Mouse (Mus musculus): ENCODE data around the gene Ubl5. TPM values are rescaled to one million over a fixed set of nuclear protein-coding genes. Genes with fewer than 3 reads are reported as not detected.

Ubl5 gene
- polyA plus RNA-seq, 1 experiment from 2014 or later, result 370 TPM

DNA sequence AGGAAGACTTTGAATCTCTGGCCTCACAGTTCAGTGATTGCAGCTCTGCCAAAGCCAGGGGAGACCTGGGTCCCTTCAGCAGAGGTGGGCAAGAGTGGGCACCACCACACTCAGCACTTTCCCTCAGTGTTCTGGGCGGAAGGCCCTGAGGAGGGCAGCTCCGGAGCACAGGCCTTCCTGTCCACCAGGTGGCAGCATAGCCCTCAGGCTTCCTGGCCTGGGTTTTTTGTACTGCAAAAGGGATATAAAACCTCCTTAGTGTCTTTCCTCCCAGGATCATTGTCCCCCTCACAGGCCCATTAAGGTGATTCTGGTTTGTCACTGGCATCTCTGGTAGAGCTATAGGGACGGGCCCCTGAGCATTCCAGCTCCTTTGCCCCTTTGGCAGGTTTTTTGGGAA, 19.6 kb downstream of the Ubl5 start:
- 52% methylated on average over 3 of the region's 3 CpGs for WGBS
- H3K4me3 ChIP-seq, result no peak overlapping the region
- peaks cover 71% of the 10 kb centered on the region for H3K36me3 ChIP-seq
- no peak overlapping the region for H3K9ac ChIP-seq
- no peak for ATAC-seq (ENCODE audit: insufficient number of reproducible peaks, low FRiP score, low TSS enrichment, low read depth)
- H3K27me3 ChIP-seq, result no peaks in the 10 kb centered on the region
- peaks cover 21% of the 10 kb centered on the region for H3K4me1 ChIP-seq
- no peaks in the 10 kb centered on the region for H3K9me3 ChIP-seq
- H3K27ac ChIP-seq, result no peak overlapping the region
- H3K4me2 ChIP-seq, result no peak overlapping the region

GRCm38 (mm10) chr9:20662874-20663273, 20.2 kb downstream of the Ubl5 start:
- ATAC-seq (ENCODE audit: insufficient number of reproducible peaks, low FRiP score, low TSS enrichment, low read depth), result no peak
- no peak overlapping the region for H3K4me2 ChIP-seq
- no peaks in the 10 kb centered on the region for H3K9me3 ChIP-seq
- no peak overlapping the region for H3K27ac ChIP-seq
- peaks cover 66% of the 10 kb centered on the region for H3K36me3 ChIP-seq
- H3K4me1 ChIP-seq, result peaks cover 21% of the 10 kb centered on the region
- WGBS, result 93% methylated on average over 8 of the region's 8 CpGs
- no peak overlapping the region for H3K9ac ChIP-seq
- H3K27me3 ChIP-seq, result no peaks in the 10 kb centered on the region
- H3K4me3 ChIP-seq, result no peak overlapping the region

GRCm38 (mm10) chr9:20663956-20664355, 21.3 kb downstream of the Ubl5 start:
- peaks cover 56% of the 10 kb centered on the region for H3K36me3 ChIP-seq

DNA sequence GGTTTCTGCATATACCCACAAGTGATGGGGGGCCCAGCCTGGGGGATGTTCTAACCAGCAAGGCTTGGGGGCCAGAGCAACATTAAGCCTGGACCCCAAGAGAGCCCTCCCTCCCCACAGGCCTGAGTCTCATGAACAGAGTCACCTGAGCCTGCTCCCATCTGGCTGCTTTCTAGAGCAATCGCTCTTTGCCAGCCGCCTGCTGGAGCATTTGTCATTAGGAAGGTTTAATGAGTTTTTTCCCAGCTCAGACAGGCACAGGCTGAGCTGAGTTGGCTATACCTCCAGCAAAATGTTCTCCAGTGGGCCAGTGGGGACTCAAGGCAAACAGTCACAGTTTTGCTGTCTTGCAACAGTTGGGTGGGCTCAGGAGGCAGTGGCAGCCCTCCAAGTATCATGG, 21.7 kb downstream of the Ubl5 start:
- H3K27me3 ChIP-seq, result no peaks in the 10 kb centered on the region
- peaks cover 21% of the 10 kb centered on the region for H3K4me1 ChIP-seq
- no peak overlapping the region; the same call in 1 of the 2 replicates for H3K27ac ChIP-seq
- no peak for ATAC-seq (ENCODE audit: insufficient number of reproducible peaks, low FRiP score, low TSS enrichment, low read depth)
- H3K9ac ChIP-seq, result no peak overlapping the region
- no peaks in the 10 kb centered on the region for H3K9me3 ChIP-seq
- H3K36me3 ChIP-seq, result peaks cover 52% of the 10 kb centered on the region
- no peak overlapping the region for H3K4me3 ChIP-seq
- 63% methylated on average over 2 of the region's 2 CpGs for WGBS
- H3K4me2 ChIP-seq, result no peak overlapping the region

More at GRCm38 (mm10) chr9:20663956-20664355, 21.3 kb downstream of the Ubl5 start:
- Histone ChIP-seq H3K4me3 (no peak overlapping the region), H3K4me2 (no peak overlapping the region), H3K27ac (no peak overlapping the region; the same call in 1 of the 2 replicates), H3K9me3 (no peaks in the 10 kb centered on the region), H3K4me1 (peaks cover 21% of the 10 kb centered on the region), H3K27me3 (no peaks in the 10 kb centered on the region), H3K9ac (no peak overlapping the region)
- no peak for ATAC-seq (ENCODE audit: insufficient number of reproducible peaks, low FRiP score, low TSS enrichment, low read depth)
- 82% methylated on average over 2 of the region's 2 CpGs for WGBS

DNA sequence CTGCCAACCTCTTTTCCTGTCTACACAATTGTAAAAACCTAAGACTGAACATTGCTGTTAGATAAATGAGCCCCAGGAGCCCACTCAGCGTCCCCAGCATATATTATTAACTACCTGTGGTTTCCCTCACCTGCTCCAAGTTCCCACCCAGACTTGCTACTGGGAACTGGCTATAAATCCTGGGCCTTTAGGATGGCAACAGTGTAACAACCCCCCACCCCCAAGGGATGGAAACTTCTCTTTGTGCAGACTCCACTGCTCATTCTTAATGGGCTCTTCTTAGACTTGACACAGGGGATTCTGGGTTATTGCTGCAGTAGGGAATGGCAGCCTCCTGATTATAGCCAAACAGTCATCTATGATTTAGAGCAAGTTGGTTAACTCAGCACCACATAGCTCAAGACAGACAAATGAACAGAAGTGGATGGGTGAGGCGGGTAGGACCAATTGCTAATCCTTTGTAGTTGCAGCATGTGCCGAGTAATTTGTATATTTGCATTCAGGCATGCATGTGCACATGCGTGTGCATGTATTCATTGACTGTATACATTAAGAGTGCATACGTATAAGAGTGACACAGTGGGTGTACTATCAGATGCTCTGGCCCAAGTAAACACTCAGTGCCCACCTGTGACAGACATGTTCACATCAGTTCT, 22.4 kb downstream of the Ubl5 start:
- no peaks in the 10 kb centered on the region for H3K9me3 ChIP-seq
- peaks cover 21% of the 10 kb centered on the region for H3K4me1 ChIP-seq
- peaks cover 45% of the 10 kb centered on the region for H3K36me3 ChIP-seq
- WGBS, result 77% methylated on average over 5 of the region's 5 CpGs
- no peak overlapping the region for H3K27ac ChIP-seq
- no peak overlapping the region for H3K9ac ChIP-seq
- no peaks in the 10 kb centered on the region for H3K27me3 ChIP-seq
- H3K4me2 ChIP-seq, result no peak overlapping the region
- no peak overlapping the region for H3K4me3 ChIP-seq
- ATAC-seq (ENCODE audit: insufficient number of reproducible peaks, low FRiP score, low TSS enrichment, low read depth), result no peak

DNA sequence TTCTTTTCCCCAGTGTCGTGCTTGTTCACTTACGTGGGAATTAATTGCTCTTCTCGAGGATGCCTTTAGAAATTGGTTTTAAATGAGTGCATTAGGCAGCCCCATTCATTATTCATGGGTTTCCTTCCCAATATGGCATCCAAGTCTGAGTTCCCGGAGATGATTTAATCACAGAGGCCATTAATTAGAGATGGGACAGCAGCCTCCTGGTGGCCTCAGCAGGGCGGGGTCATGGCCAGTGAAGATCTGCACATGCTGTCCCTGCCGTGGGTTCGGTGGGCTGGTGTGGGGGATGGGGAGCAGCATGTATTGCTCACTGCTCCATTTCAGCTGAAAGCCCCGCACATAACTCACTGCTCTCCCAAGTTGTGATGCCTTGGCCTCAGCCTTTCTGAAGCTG, 23.2 kb downstream of the Ubl5 start:
- Histone ChIP-seq H3K27ac (no peak overlapping the region), H3K36me3 (peaks cover 37% of the 10 kb centered on the region), H3K4me2 (no peak overlapping the region), H3K4me1 (peaks cover 21% of the 10 kb centered on the region), H3K27me3 (no peaks in the 10 kb centered on the region), H3K4me3 (no peak overlapping the region), H3K9ac (no peak overlapping the region), H3K9me3 (no peaks in the 10 kb centered on the region)
- 32% methylated on average over 8 of the region's 8 CpGs for WGBS
- ATAC-seq (ENCODE audit: insufficient number of reproducible peaks, low FRiP score, low TSS enrichment, low read depth), result no peak

DNA sequence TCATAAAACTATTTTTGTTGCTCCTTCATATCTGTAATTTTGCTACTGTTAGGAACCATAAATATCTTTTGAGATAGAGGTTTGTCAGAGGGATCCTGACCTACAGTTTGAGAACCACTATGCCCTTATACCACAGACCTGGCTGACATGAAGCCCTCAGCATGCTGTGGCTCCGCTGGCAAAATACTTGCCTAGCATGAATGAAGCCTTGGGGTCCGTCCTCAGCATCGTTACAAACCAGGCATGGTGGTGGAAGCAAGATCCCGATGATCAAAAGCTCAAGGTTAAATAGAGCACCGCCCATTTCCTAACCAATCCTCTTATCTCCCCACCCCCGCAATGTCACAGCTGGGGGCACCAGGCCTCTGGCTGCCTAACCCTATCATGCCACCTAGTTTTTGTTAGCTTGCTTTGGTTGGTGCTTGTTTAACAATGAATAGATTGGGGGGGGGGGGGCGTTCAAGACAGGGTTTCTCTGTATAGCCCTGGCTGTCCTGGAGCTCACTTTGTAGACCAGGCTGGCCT, 23.9 kb downstream of the Ubl5 start:
- ATAC-seq (ENCODE audit: insufficient number of reproducible peaks, low FRiP score, low TSS enrichment, low read depth), result no peak
- no peaks in the 10 kb centered on the region for H3K27me3 ChIP-seq
- WGBS, result 15% methylated on average over 7 of the region's 7 CpGs
- no peak overlapping the region for H3K9ac ChIP-seq
- peaks cover 31% of the 10 kb centered on the region for H3K36me3 ChIP-seq
- H3K27ac ChIP-seq, result no peak overlapping the region
- no peaks in the 10 kb centered on the region for H3K9me3 ChIP-seq
- no peak overlapping the region for H3K4me2 ChIP-seq
- peaks cover 21% of the 10 kb centered on the region for H3K4me1 ChIP-seq
- H3K4me3 ChIP-seq, result no peak overlapping the region

DNA sequence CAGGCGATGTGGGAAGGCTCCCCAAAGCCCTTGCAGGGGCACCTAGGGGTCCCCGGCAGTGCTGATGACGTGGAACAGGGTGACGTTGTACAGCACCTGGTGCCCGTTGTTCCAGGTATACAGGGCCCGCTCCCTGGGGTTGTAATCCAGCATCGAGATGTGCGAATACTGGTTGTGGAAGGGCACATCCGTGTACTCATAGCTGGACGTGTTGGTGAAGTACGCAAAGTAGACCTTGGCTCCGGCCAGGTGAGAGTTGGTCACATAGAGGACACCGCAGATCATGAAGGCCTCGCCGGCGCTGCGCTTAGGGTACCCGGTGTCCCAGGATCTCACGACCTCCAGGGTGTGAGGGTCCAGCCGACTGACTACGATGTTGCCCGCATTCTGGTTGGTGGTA, 25.4 kb downstream of the Ubl5 start:
- no peak overlapping the region for H3K4me3 ChIP-seq
- peaks cover 16% of the 10 kb centered on the region for H3K36me3 ChIP-seq
- no peaks in the 10 kb centered on the region for H3K9me3 ChIP-seq
- H3K4me1 ChIP-seq, result peaks cover 23% of the 10 kb centered on the region
- no peaks in the 10 kb centered on the region for H3K27me3 ChIP-seq
- no peak for ATAC-seq (ENCODE audit: insufficient number of reproducible peaks, low FRiP score, low TSS enrichment, low read depth)
- WGBS, result 92% methylated on average over 22 of the region's 22 CpGs
- no peak overlapping the region for H3K4me2 ChIP-seq
- no peak overlapping the region for H3K9ac ChIP-seq
- H3K27ac ChIP-seq, result no peak overlapping the region

GRCm38 (mm10) chr9:20672047-20672446, 29.4 kb downstream of the Ubl5 start:
- H3K4me2 ChIP-seq, result no peak overlapping the region
- no peak overlapping the region for H3K27ac ChIP-seq
- H3K4me1 ChIP-seq, result 0 out of 2 replicates have a peak, but pooled peaks cover 2% of the 10 kb centered on the region
- no peak for ATAC-seq (ENCODE audit: insufficient number of reproducible peaks, low FRiP score, low TSS enrichment, low read depth)
- no peaks in the 10 kb centered on the region for H3K9me3 ChIP-seq
- 80% methylated on average over 16 of the region's 16 CpGs for WGBS
- no peak overlapping the region for H3K9ac ChIP-seq
- no peaks in the 10 kb centered on the region for H3K36me3 ChIP-seq
- H3K27me3 ChIP-seq, result no peaks in the 10 kb centered on the region
- no peak overlapping the region for H3K4me3 ChIP-seq

DNA sequence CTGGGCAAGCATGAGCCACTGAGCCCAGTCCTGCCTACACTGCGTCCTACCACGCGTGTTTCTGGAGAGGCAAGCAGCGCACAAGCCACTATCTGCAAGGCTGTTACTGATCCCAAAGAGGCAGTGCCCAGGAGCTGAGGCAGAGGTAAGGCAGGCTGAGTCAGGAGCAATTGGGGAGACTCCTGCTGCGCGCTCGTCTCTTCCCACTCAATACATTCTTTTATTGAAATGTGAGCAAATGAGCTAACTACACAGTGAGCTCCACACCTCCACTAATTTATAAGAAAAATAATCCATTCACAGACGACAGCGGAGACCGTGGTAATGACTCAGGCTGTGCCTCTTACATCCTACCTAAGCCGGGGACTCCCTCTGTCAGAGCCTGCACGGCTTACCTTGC, 35.2 kb downstream of the Ubl5 start:
- H3K4me3 ChIP-seq, result no peak overlapping the region
- no peak for ATAC-seq (ENCODE audit: insufficient number of reproducible peaks, low FRiP score, low TSS enrichment, low read depth)
- WGBS, result 87% methylated on average over 12 of the region's 12 CpGs
- H3K36me3 ChIP-seq, result no peaks in the 10 kb centered on the region
- no peaks in the 10 kb centered on the region for H3K4me1 ChIP-seq
- no peaks in the 10 kb centered on the region for H3K9me3 ChIP-seq
- H3K9ac ChIP-seq, result no peak overlapping the region
- H3K4me2 ChIP-seq, result no peak overlapping the region
- no peaks in the 10 kb centered on the region for H3K27me3 ChIP-seq
- no peak overlapping the region for H3K27ac ChIP-seq

DNA sequence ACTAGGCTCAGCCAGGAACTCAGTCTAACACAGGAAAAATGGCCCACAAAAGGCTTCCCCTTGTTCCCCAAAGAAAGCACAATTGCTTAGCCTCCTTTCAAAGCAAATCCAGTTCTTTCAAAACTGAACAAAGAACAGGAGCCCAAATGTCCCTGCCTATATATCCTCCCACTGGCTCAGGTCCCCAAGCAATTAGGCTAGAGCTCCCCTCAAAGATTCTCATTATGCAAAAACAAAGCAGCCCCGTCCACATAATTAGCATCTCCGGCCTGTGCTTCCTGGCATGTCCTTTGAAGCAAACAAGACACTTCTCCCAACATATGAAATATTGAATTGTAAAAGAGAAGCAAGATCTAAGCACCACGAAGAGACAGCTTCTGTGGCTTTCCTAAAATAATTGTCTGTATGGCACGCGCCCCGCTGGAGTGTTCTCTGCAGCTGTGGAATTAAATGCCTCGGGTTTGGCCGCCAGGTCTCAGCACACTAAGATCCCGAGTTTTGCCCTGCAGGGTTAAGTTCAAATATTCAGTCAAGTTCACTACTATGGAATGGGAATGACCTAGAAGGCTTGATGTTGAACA, 37.8 kb downstream of the Ubl5 start:
- no peaks in the 10 kb centered on the region for H3K36me3 ChIP-seq
- H3K9me3 ChIP-seq, result no peaks in the 10 kb centered on the region
- 70% methylated on average over 9 of the region's 9 CpGs for WGBS
- ATAC-seq (ENCODE audit: insufficient number of reproducible peaks, low FRiP score, low TSS enrichment, low read depth), result no peak
- no peaks in the 10 kb centered on the region for H3K4me1 ChIP-seq
- no peak overlapping the region for H3K9ac ChIP-seq
- no peak overlapping the region for H3K27ac ChIP-seq
- H3K4me2 ChIP-seq, result no peak overlapping the region
- H3K27me3 ChIP-seq, result no peaks in the 10 kb centered on the region
- no peak overlapping the region for H3K4me3 ChIP-seq

GRCm38 (mm10) chr9:20681546-20682388, 39.1 kb downstream of the Ubl5 start:
- 49% methylated on average over 7 of the region's 7 CpGs for WGBS
- Histone ChIP-seq H3K4me1 (no peaks in the 10 kb centered on the region), H3K4me2 (no peak overlapping the region), H3K4me3 (no peak overlapping the region), H3K9me3 (no peaks in the 10 kb centered on the region), H3K27me3 (no peaks in the 10 kb centered on the region), H3K27ac (no peak overlapping the region), H3K36me3 (no peaks in the 10 kb centered on the region), H3K9ac (no peak overlapping the region)
- no peak for ATAC-seq (ENCODE audit: insufficient number of reproducible peaks, low FRiP score, low TSS enrichment, low read depth)

All from limb, embryonic 15.5 days (tissue).